Mouse (Mus musculus) retina, postnatal 7 days (tissue): ENCODE measurements around the gene Syne4.

Experiments used
- DNase-seq: peaks from one replicate; pipeline ENCODE4 v3.0.0-alpha.2; 2012; ENCODE audit warnings: low read depth, low spot score

The Syne4 gene

GRCm38 (mm10) chr7:30327140-30327539 is 12.5 kb downstream of the Syne4 start:
- DNase-seq = no peak

GRCm38 (mm10) chr7:30328379-30328778 is 13.8 kb downstream of the Syne4 start:
- DNase-seq = no peak

GRCm38 (mm10) chr7:30331887-30332286 is 17.3 kb downstream of the Syne4 start:
- peak; percentile 88 for DNase-seq

- DNase-seq = no peak
Measured at GRCm38 (mm10) chr7:30332622-30333259, 18.1 kb downstream of the Syne4 start.

GRCm38 (mm10) chr7:30333436-30333835 is 18.8 kb downstream of the Syne4 start:
- DNase-seq = no peak

- DNase-seq = no peak
Measured at GRCm38 (mm10) chr7:30334563-30334962, 20.0 kb downstream of the Syne4 start.

- DNase-seq = no peak
Measured at GRCm38 (mm10) chr7:30335688-30336087, 21.1 kb downstream of the Syne4 start.

- DNase-seq = peak; percentile 88
Measured at GRCm38 (mm10) chr7:30336384-30336783, 21.8 kb downstream of the Syne4 start.

- DNase-seq = no peak
Measured at GRCm38 (mm10) chr7:30339432-30340109, 25.0 kb downstream of the Syne4 start.

GRCm38 (mm10) chr7:30346635-30347379 is 32.2 kb downstream of the Syne4 start:
- DNase-seq = no peak

- DNase-seq = peak; percentile 50
Measured at GRCm38 (mm10) chr7:30347828-30348227, 33.2 kb downstream of the Syne4 start.

- peak; percentile 77 for DNase-seq
Measured at GRCm38 (mm10) chr7:30353279-30353822, 38.7 kb downstream of the Syne4 start.

- no peak for DNase-seq
Measured at GRCm38 (mm10) chr7:30354059-30354458, 39.5 kb downstream of the Syne4 start.

- no peak for DNase-seq
Measured at GRCm38 (mm10) chr7:30358378-30359186, 44.0 kb downstream of the Syne4 start.

GRCm38 (mm10) chr7:30359276-30359865 is 44.8 kb downstream of the Syne4 start:
- DNase-seq = no peak

- DNase-seq = no peak
Measured at GRCm38 (mm10) chr7:30360028-30360427, 45.4 kb downstream of the Syne4 start.

GRCm38 (mm10) chr7:30362652-30363343 is 48.2 kb downstream of the Syne4 start, which contains the start of gene Lrfn3:
Gene Lrfn3 (minus strand): TSS chr7:30362772.
- DNase-seq = peak; percentile 48

- no peak for DNase-seq
Measured at GRCm38 (mm10) chr7:30363344-30363738, 48.7 kb downstream of the Syne4 start.

GRCm38 (mm10) chr7:30367466-30367865 is 52.9 kb downstream of the Syne4 start:
- DNase-seq = no peak
